Mouse (Mus musculus): Measurements from ENCODE around the gene Gm49396.
A peak's percentile ranks its signal among the peaks of the same experiment; 100 is the strongest.

Gm49396 gene

GRCm38 (mm10) chr7:30553021-30553589 lies 10.0 kb upstream of the Gm49396 start:
- DNase-seq: no peak

- no peak for DNase-seq
Observed at GRCm38 (mm10) chr7:30553810-30554584, 9.1 kb upstream of the Gm49396 start.

- no peak for DNase-seq
Observed at GRCm38 (mm10) chr7:30556894-30557536, 6.1 kb upstream of the Gm49396 start.

- DNase-seq: no peak
Observed at GRCm38 (mm10) chr7:30557901-30558514, 5.1 kb upstream of the Gm49396 start.

- DNase-seq: no peak
Observed at GRCm38 (mm10) chr7:30558656-30559442, 4.3 kb upstream of the Gm49396 start.

- DNase-seq: peak; percentile 99
Observed at GRCm38 (mm10) chr7:30559443-30559954, 3.6 kb upstream of the Gm49396 start, which contains the start of gene Lin37. Lin37 (minus strand) TSS chr7:30559838.

GRCm38 (mm10) chr7:30560296-30560695 lies 2.8 kb upstream of the Gm49396 start:
- DNase-seq: no peak

- DNase-seq: peak; percentile 37
Observed at GRCm38 (mm10) chr7:30562526-30563116, 523 bp upstream of the Gm49396 start.

GRCm38 (mm10) chr7:30563906-30564280 lies 749 bp downstream of the Gm49396 start:
- no peak for DNase-seq

- DNase-seq: no peak
Observed at GRCm38 (mm10) chr7:30564970-30565571, 1.9 kb downstream of the Gm49396 start, which contains the start of gene Igflr1. Igflr1 (plus strand) TSS chr7:30565427.

- no peak for DNase-seq
Observed at GRCm38 (mm10) chr7:30566033-30566432, 2.9 kb downstream of the Gm49396 start.

GRCm38 (mm10) chr7:30567555-30567954 lies 4.4 kb downstream of the Gm49396 start:
- DNase-seq: no peak

- no peak for DNase-seq
Observed at GRCm38 (mm10) chr7:30572389-30572788, 9.2 kb downstream of the Gm49396 start.

GRCm38 (mm10) chr7:30572969-30573368 lies 9.8 kb downstream of the Gm49396 start:
- no peak for DNase-seq

GRCm38 (mm10) chr7:30579950-30580349 lies 16.8 kb downstream of the Gm49396 start:
- DNase-seq: no peak

- DNase-seq: no peak
Observed at GRCm38 (mm10) chr7:30581547-30581946, 18.4 kb downstream of the Gm49396 start.

- no peak for DNase-seq
Observed at GRCm38 (mm10) chr7:30584339-30584738, 21.2 kb downstream of the Gm49396 start.

GRCm38 (mm10) chr7:30585170-30585569 lies 22.0 kb downstream of the Gm49396 start:
- DNase-seq: no peak

GRCm38 (mm10) chr7:30586455-30587020 lies 23.4 kb downstream of the Gm49396 start:
- DNase-seq: no peak

- DNase-seq: no peak
Observed at GRCm38 (mm10) chr7:30587842-30588667, 24.9 kb downstream of the Gm49396 start.

Data from right cerebral cortex, adult 18-20 months (tissue).